Mouse (Mus musculus): ENCODE measurements at regions not wholly inside any gene's neighbourhood (a gene's known extent, or its start where the extent isn't known, plus 50 kb on each side); places are given as distances from the start of the nearest gene placed in this dataset.

DNA sequence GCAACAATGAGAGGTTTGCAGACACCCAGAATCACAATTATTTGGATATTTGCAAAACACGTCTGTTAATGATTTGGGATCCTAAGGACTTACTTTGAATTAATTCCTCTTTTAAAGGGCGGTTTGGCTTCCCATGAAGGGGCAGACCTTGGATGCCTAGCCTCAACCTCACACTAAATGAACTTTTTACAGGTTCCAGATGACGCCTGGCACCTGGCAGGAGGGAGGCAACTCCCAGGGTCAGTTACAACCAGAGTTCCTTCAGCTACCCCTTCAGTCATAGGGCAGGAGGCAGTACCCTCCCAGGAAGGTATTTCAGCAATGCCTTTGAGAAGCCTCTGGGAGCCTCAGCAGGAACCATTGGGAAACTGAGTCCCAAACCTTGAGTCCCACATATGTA, 57.9 kb upstream of the Stx18 start:
- H3K9ac ChIP-seq (replicated peaks; ENCODE audit: low read length, poor library complexity, severe bottlenecking), result no peak overlapping the region
- ATAC-seq (ENCODE audit: low FRiP score) (no peak), DNase-seq (ENCODE audit: low spot score) (no peak)
- 88% methylated on average over 3 of the region's 3 CpGs for WGBS
- no peaks in the 10 kb centered on the region for H3K9me3 ChIP-seq (ENCODE audit: low read length)
- no peak overlapping the region for H3K4me2 ChIP-seq (ENCODE audit: low read depth, low read length, poor library complexity, severe bottlenecking)
- no peaks in the 10 kb centered on the region for H3K4me1 ChIP-seq (ENCODE audit: insufficient read depth, low read length)
- no peak for TF ChIP-seq CTCF (IDR thresholded peaks at IDR 0.05)
- no peak overlapping the region for H3K27ac ChIP-seq (ENCODE audit: low read depth, low read length)
- no peaks in the 10 kb centered on the region for H3K27me3 ChIP-seq (ENCODE audit: insufficient read depth, low read length)
- no peak overlapping the region for H3K4me3 ChIP-seq (ENCODE audit: low read depth, low read length)
- no peaks in the 10 kb centered on the region for H3K36me3 ChIP-seq (ENCODE audit: insufficient read depth, low read length)

DNA sequence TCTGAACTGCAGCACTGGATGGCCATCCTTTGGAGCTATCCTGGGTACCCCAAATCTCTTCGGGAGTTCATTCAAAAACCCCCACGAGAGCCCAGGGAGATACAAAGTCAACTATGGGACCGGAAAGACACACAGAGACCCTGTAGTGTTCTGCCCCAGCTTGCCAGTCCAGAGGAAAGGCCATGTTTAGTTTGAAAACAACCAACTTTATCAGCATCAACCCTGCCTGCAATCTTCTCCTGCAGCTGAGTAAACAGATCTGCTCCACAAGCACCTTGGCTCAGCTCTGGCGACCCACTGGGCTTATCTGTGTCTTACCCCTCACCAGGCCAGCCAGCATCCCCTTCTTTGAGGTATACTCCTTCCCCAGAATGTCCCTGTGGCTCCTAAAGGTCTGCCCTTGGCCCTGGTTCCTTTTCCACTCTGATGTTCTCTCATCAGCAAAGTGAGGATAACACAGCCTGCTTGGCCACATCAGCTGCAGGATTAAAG, 61.6 kb upstream of the Stx18 start:
- no peak for DNase-seq (ENCODE audit: low spot score)
- ATAC-seq (ENCODE audit: low FRiP score), result no peak

DNA sequence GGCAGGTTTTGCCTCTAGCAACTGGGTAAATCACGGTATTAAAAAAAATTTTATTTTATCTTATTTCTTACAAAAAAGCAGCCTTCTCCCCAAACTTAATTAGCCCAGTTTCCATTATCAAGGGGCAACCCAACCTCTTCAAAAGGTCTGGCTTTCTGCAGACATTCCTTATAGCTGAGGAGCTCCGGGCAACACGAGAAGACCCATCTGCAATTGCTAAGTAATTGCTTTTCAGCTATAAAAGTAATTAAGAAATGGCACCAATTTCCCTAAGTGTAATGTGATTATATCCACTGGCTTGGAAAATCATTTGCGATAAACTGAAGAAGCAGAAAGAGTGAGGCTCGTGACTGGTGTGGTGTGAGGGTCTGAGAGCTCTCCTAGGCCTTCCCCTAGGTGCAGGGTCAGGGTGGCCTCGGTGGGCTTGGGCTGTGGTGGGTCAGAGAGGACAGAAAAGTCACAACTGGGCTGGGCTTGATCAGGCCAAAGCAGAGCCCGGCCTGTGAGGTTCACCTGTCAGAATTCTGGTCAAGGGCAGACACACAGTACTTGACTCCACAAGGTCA, 65.5 kb upstream of the Stx18 start:
- no peak overlapping the region for H3K9ac ChIP-seq (replicated peaks; ENCODE audit: low read length, poor library complexity, severe bottlenecking)
- H3K9me3 ChIP-seq (ENCODE audit: low read length), result no peaks in the 10 kb centered on the region
- ATAC-seq (ENCODE audit: low FRiP score) (no peak), DNase-seq (ENCODE audit: low spot score) (peak; percentile 56)
- 79% methylated on average over 7 of the region's 7 CpGs for WGBS
- H3K4me1 ChIP-seq (ENCODE audit: insufficient read depth, low read length), result no peaks in the 10 kb centered on the region
- no peak overlapping the region for H3K27ac ChIP-seq (ENCODE audit: low read depth, low read length)
- no peak overlapping the region for H3K4me2 ChIP-seq (ENCODE audit: low read depth, low read length, poor library complexity, severe bottlenecking)
- H3K27me3 ChIP-seq (ENCODE audit: insufficient read depth, low read length), result peaks cover 22% of the 10 kb centered on the region
- no peaks in the 10 kb centered on the region for H3K36me3 ChIP-seq (ENCODE audit: insufficient read depth, low read length)
- H3K4me3 ChIP-seq (ENCODE audit: low read depth, low read length), result no peak overlapping the region
- no peak for TF ChIP-seq CTCF (IDR thresholded peaks at IDR 0.05)

More for the DNA sequence above, 61.6 kb upstream of the Stx18 start:
- WGBS, result 65% methylated on average over 4 of the region's 4 CpGs
- Histone ChIP-seq H3K9ac (replicated peaks; ENCODE audit: low read length, poor library complexity, severe bottlenecking) (no peak overlapping the region), H3K4me1 (ENCODE audit: insufficient read depth, low read length) (no peaks in the 10 kb centered on the region), H3K27ac (ENCODE audit: low read depth, low read length) (no peak overlapping the region), H3K36me3 (ENCODE audit: insufficient read depth, low read length) (no peaks in the 10 kb centered on the region), H3K4me2 (ENCODE audit: low read depth, low read length, poor library complexity, severe bottlenecking) (no peak overlapping the region), H3K27me3 (ENCODE audit: insufficient read depth, low read length) (no peaks in the 10 kb centered on the region), H3K9me3 (ENCODE audit: low read length) (no peaks in the 10 kb centered on the region), H3K4me3 (ENCODE audit: low read depth, low read length) (no peak overlapping the region)
- no peak for TF ChIP-seq CTCF (IDR thresholded peaks at IDR 0.05)

GRCm38 (mm10) chr5:37971724-37972123, 66.8 kb upstream of the Stx18 start:
- Histone ChIP-seq H3K27me3 (ENCODE audit: insufficient read depth, low read length) (peaks cover 36% of the 10 kb centered on the region), H3K4me1 (ENCODE audit: insufficient read depth, low read length) (no peaks in the 10 kb centered on the region), H3K9me3 (ENCODE audit: low read length) (no peaks in the 10 kb centered on the region), H3K9ac (replicated peaks; ENCODE audit: low read length, poor library complexity, severe bottlenecking) (no peak overlapping the region), H3K36me3 (ENCODE audit: insufficient read depth, low read length) (no peaks in the 10 kb centered on the region), H3K4me3 (ENCODE audit: low read depth, low read length) (no peak overlapping the region), H3K27ac (ENCODE audit: low read depth, low read length) (no peak overlapping the region), H3K4me2 (ENCODE audit: low read depth, low read length, poor library complexity, severe bottlenecking) (no peak overlapping the region)
- WGBS, result 70% methylated on average over 11 of the region's 11 CpGs
- ATAC-seq (ENCODE audit: low FRiP score) (no peak), DNase-seq (ENCODE audit: low spot score) (no peak)
- TF ChIP-seq CTCF (IDR thresholded peaks at IDR 0.05), result no peak

DNA sequence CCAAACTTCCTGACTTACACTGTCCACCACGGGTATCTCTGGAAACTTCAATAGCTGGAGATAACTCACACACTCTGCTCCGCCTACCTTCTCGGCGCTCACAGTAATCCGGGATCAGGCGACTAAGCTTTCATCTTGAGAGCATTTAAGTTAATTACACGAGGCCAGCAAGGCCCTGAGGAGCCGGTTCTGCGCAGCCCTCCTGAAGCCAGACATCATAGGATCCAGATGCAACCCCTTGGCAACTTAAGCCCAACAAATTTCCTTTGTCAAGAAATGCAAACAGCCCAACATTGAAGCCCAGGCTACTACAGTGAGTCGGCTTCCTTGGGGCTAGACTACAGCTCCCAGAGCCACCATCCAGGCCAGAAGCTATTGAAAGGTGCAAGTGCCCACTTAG, 69.9 kb upstream of the Stx18 start:
- Histone ChIP-seq H3K9ac (replicated peaks; ENCODE audit: low read length, poor library complexity, severe bottlenecking) (no peak overlapping the region), H3K4me1 (ENCODE audit: insufficient read depth, low read length) (no peaks in the 10 kb centered on the region), H3K27me3 (ENCODE audit: insufficient read depth, low read length) (peaks cover 47% of the 10 kb centered on the region), H3K36me3 (ENCODE audit: insufficient read depth, low read length) (no peaks in the 10 kb centered on the region), H3K9me3 (ENCODE audit: low read length) (no peaks in the 10 kb centered on the region), H3K27ac (ENCODE audit: low read depth, low read length) (no peak overlapping the region), H3K4me2 (ENCODE audit: low read depth, low read length, poor library complexity, severe bottlenecking) (no peak overlapping the region), H3K4me3 (ENCODE audit: low read depth, low read length) (no peak overlapping the region)
- 10% methylated on average over 10 of the region's 10 CpGs for WGBS
- TF ChIP-seq CTCF (IDR thresholded peaks at IDR 0.05), result no peak
- ATAC-seq (ENCODE audit: low FRiP score) (no peak), DNase-seq (ENCODE audit: low spot score) (no peak)

GRCm38 (mm10) chr5:37967914-37968375, 70.6 kb upstream of the Stx18 start:
- WGBS, result 6% methylated on average over 14 of the region's 14 CpGs
- no peaks in the 10 kb centered on the region for H3K36me3 ChIP-seq (ENCODE audit: insufficient read depth, low read length)
- H3K9me3 ChIP-seq (ENCODE audit: low read length), result no peaks in the 10 kb centered on the region
- H3K27ac ChIP-seq (ENCODE audit: low read depth, low read length), result no peak overlapping the region
- H3K4me2 ChIP-seq (ENCODE audit: low read depth, low read length, poor library complexity, severe bottlenecking), result peak overlapping the region; percentile 20; the same call in 1 of the 2 replicates
- H3K4me1 ChIP-seq (ENCODE audit: insufficient read depth, low read length), result no peaks in the 10 kb centered on the region
- DNase-seq (ENCODE audit: low spot score) (no peak), ATAC-seq (ENCODE audit: low FRiP score) (no peak)
- peaks cover 47% of the 10 kb centered on the region for H3K27me3 ChIP-seq (ENCODE audit: insufficient read depth, low read length)
- TF ChIP-seq CTCF (IDR thresholded peaks at IDR 0.05), result no peak
- no peak overlapping the region for H3K9ac ChIP-seq (replicated peaks; ENCODE audit: low read length, poor library complexity, severe bottlenecking)
- H3K4me3 ChIP-seq (ENCODE audit: low read depth, low read length), result no peak overlapping the region

Data from midbrain, postnatal 0 days (tissue).